Mouse (Mus musculus): ENCODE measurements at regions not wholly inside any gene's neighbourhood (a gene's known extent, or its start where the extent isn't known, plus 50 kb on each side); places are given as distances from the start of the nearest gene placed in this dataset.

- TF ChIP-seq POLR2A (IDR thresholded peaks at IDR 0.05; ENCODE audit: extremely low read depth, insufficient read depth, low read length) (no peak), CTCF (IDR thresholded peaks at IDR 0.05; ENCODE audit: extremely low read depth, insufficient read depth, low read length) (no peak)
Measured at GRCm38 (mm10) chrX:12306940-12307339, 146.8 kb upstream of the Bcor start.
